Mouse (Mus musculus) C2C12 (cell line): ENCODE data around the gene Btbd18.

Experiments
- CEBPB ChIP-seq: IDR thresholded peaks from one replicate; pipeline ENCODE4 v1.6.1; 2011; ENCODE audit warnings: low read depth, mild to moderate bottlenecking, control low read depth, moderate library complexity
- CTCF ChIP-seq: IDR thresholded peaks from one replicate; pipeline ENCODE4 v1.5.1; 2011; ENCODE audit not compliant: control insufficient read depth, insufficient read depth, insufficient read length
- USF1 ChIP-seq: IDR thresholded peaks from one replicate; pipeline ENCODE4 v1.6.1; 2011; ENCODE audit warnings: low read depth, mild to moderate bottlenecking, control low read depth, moderate library complexity

DNA sequence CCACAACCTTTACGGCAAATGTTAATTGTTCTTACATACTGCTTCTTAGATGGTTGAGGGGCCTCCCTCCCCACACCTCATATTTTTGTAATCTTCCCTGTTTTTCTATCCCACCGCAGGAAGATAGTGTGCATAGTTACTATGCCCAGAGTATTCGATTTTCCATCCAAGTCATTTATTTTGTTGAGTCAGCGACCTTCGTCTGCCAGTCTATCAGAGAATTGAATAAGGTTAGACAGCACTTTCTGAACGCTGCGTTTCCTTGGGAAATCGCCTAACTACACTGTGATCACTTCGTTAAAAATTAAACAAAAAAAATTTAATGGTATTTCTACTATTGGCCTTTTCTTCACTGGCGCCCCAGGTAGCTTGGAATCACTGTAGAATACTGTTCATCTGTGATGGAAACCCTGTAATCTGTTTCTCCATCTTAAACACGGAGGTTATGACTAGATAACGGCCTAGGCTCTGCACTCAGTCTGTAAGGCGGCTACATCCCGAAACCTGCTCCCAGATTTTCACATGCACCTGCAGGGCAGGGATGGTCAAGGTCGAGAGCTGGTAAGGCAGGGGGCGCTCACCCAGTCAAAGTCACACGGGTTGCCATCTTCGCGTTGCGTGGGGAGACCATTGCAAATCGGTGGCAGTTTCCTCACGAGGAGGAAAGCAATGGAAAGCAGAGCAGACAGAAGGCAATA is 18.5 kb downstream of the Btbd18 start:
- TF ChIP-seq CTCF (peak; percentile 28), CEBPB (no peak), USF1 (no peak)
